Mouse (Mus musculus): ENCODE results near the gene Grm4.

The Grm4 gene

GRCm38 (mm10) chr17:27493389-27493788 lies 27.8 kb downstream of the Grm4 start:
- ATAC-seq (ENCODE audit: low TSS enrichment) = no peak

DNA sequence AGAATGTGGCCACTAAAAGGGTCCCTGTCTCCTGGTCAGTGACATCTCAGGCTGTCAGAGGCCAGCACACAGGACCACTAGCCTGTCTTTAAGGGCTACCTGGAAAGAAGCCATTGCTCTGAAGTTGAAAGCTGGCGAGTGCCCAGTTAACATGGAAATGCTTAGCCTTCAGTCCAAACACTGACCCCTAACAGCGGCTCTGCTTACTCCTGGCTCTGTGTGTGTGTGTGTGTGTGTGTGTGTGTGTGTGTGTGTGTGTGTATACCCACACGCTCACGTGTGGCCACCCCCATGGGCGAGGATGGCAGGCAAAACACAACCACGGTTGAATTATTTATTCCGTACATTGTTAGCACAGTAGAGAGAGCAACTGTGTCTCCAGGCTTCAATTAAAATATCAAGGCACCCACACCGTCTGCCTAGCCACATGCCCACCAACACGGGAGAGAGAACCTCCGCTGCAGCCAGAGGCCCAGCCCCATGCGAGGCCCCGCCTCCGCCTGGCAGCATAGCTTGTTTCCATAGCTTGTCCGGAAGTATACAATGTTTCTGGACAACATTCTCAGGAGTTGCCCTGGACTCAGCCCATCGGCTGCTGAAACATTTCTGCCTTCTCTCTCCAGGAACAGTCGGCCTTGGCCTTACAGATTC lies 32.9 kb downstream of the Grm4 start:
- ATAC-seq (ENCODE audit: low TSS enrichment) = peak; percentile 27; the same call in 1 of the 2 replicates

DNA sequence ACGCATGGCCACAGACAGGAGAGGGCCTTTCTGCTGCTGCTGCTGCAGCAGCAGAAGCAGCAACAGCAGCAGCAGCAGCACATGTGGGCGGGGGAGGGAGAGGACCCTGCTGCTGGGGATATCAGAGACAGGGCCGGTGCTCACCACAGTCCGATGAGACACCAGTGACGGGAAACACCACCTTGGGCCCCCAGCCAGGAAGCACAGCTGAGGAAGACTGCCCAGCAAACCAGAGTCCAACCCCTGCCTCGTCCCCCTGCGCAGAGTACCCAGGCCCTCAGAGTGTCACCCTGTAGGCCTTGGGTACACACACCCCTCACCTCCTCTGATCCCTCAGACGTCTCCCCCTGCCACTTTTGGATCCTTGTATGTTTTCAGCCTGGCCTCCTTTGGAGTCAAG lies 35.3 kb downstream of the Grm4 start:
- no peak for ATAC-seq (ENCODE audit: low TSS enrichment)

- no peak for ATAC-seq (ENCODE audit: low TSS enrichment)
Observed at GRCm38 (mm10) chr17:27483571-27483970, 37.6 kb downstream of the Grm4 start.

DNA sequence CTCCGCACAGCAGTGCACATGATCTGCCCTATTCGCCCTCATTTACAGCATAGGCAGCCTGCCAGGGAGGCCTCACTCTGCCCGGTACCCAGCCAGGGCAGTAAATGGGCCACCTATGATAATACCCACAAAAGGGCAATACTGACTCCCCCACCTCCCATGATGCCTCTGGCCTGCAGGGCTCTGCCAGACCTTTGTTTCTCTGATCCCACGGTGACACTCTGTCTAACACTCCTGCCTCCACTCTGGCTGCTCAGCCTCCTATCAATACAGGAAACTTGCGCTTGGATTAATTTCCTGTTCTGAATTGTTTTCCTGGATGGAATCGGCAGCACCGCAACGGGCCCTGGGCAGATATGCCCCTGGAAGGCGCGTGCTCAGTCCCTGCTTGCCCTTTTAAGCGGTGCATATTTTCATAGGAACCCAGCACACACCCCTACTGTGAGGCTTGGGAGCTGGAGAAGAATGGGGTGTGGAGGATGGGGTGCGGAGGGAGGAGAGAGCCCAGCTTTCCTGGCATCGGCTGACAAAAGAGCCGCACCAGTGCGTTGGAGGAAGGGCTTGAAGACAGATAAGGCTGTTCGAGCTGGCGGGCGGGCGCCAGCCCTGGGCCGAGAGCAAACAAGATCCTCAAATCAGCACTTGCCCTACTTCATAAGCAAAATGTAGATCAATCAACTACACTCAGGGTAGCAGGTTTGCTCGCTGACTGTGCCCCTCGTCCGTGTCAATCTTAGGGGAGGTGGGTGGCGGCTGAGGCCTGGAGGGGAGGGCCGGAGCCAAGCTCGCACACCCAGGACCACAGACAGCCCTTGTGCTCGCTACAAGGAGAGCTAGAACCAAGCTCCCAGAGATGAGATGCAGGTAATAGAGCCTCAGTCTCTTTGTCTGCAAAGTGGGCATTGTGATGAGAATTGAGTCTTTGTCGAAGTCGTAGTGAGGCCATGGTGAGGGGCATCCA lies 40.8 kb downstream of the Grm4 start:
- peak; percentile 57 for ATAC-seq (ENCODE audit: low TSS enrichment)

DNA sequence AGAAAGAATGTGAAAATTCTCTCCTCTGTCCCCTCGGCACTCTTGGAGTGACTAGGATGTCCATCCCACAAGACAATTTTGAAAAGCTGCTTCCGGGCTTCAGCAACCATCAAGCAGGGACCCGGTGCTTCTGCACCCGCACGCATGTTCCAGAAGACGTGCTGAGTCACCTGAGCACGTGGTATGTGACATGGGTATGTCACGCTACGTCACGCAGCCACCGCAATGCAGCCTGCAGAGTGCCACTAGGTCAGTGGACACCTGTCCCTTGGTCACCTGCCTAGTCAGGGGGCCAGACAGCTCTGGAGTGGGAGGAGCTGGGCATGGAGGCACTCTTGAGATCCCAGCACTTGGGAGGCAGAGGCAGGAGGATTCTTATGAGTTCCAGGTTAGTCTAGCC lies 45.6 kb downstream of the Grm4 start:
- ATAC-seq (ENCODE audit: low TSS enrichment) = no peak

GRCm38 (mm10) chr17:27466620-27467019 lies 54.6 kb downstream of the Grm4 start:
- ATAC-seq (ENCODE audit: low TSS enrichment) = no peak

DNA sequence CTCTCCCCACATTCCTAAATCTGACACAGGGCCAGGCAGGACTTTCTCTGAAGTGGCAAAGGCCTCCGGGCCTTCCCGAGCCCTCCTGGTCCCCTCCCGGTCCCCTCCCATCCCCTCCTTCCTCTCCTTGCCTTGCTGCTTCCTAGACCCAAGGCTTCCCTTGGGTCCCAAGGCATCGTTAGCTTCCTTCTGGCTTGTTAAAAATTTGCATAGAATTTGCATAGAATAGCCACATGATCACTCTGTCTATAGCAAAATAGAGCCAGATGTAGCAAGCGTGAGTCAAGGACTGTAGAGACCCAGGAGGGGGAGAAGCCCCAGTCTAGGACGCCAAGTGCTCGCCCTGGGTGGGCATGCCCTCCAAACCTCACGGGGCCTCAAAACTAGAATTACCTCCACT lies 55.3 kb downstream of the Grm4 start:
- no peak; the same call in 1 of the 2 replicates for ATAC-seq (ENCODE audit: low TSS enrichment)

- ATAC-seq (ENCODE audit: low TSS enrichment) = no peak
Observed at GRCm38 (mm10) chr17:27464327-27464962, 56.8 kb downstream of the Grm4 start.

GRCm38 (mm10) chr17:27459979-27460378 lies 61.2 kb downstream of the Grm4 start:
- ATAC-seq (ENCODE audit: low TSS enrichment) = no peak

GRCm38 (mm10) chr17:27459241-27459640 lies 62.0 kb downstream of the Grm4 start:
- no peak for ATAC-seq (ENCODE audit: low TSS enrichment)

DNA sequence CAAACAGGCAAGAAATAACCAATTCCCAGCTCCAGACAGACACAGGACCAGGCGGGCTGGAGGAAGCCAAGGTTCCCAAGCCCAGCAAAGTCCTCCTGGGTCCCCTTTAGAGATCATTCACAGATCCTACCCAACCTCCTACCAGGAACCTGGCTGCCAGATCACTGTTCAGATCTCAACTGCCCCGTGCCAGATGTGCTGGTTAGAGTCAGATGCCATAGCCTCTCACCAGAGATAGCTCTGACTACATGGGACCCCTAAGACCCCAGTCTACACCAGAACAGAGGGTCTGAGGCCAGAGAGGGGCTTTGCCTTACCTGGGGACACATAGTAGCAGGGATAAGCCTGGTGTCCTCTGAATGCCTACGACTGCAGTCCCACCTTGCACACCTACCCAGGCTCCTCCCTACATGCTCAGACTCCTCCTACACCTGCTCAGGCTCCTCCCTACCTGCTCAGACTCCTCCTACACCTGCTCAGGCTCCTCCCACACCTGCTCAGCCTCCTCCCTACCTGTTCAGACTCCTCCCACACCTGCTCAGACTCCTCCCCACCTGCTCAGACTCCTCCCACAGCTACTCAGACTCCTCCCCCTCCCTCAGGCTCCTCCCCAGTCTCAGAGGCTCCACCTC lies 63.2 kb downstream of the Grm4 start:
- ATAC-seq (ENCODE audit: low TSS enrichment) = no peak

DNA sequence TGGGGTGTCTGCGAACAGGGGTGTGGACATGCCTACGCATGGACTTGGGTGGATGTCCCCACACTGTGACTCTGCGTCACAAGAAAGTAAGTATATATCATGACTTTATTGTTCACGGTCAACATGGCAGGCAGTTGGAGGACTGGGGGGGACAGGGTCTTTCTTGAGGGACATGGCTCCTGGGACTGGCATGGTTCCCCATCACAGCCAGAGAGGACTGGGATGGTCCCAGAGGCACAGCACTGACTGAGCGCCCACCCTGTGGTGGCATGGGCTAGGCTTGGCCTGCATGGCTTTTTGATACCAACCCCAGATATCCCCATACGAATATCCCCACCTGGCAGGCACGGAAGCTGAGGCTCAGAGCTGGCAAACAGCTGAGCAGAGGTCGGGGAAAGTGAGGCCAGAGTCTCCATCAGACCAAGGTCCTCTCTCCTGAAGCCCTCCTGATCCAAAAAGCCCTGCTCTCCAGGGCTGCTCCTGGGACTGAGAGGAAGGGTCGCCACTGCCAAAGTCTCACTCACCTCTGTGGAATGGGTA lies 64.1 kb downstream of the Grm4 start:
- no peak for ATAC-seq (ENCODE audit: low TSS enrichment)

- no peak for ATAC-seq (ENCODE audit: low TSS enrichment)
Observed at GRCm38 (mm10) chr17:27456364-27456763, 64.8 kb downstream of the Grm4 start.

GRCm38 (mm10) chr17:27455012-27455784 lies 66.0 kb downstream of the Grm4 start:
- no peak for ATAC-seq (ENCODE audit: low TSS enrichment)

DNA sequence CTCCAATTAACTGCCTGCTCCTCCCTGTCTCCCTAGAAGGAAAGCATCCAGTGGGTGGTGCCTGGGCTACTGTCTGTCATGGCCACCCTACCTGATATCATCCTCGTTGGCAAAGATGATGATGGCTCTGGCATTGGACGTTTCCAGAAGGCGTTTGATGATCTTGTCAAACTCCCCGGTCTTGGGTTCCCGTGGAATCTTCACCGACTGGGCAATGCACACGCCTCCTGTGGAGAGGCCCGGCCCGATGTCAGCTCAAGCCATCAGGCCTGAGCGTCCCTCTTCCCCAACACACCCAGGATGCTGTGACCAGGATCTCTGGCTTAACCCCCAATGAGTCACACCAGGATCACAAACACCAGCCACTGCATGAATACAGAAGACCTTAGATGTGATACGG lies 66.8 kb downstream of the Grm4 start:
- ATAC-seq (ENCODE audit: low TSS enrichment) = no peak

- ATAC-seq (ENCODE audit: low TSS enrichment) = no peak
Observed at GRCm38 (mm10) chr17:27453045-27453444, 68.2 kb downstream of the Grm4 start.

GRCm38 (mm10) chr17:27451787-27452186 lies 69.4 kb downstream of the Grm4 start:
- ATAC-seq (ENCODE audit: low TSS enrichment) = no peak

DNA sequence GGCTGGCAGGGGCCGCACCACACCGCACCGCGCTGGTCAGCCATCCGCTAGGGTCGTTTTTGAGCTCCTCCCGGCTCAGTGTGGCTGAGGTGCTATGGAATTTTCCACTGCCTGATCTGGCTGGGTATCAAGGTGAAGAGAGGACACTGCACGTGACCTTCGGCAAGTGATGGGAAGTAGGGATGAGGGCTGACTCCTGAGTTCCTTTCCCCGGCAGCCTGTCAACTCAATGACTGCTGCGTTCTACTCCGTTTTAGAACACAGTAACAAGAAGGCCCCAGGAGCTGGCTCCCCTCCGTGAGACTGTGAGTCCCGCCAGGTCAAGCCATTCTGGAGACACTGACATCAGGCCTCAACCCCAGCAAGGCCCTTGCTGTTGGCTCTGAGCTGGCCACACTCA lies 70.0 kb downstream of the Grm4 start:
- ATAC-seq (ENCODE audit: low TSS enrichment) = no peak

DNA sequence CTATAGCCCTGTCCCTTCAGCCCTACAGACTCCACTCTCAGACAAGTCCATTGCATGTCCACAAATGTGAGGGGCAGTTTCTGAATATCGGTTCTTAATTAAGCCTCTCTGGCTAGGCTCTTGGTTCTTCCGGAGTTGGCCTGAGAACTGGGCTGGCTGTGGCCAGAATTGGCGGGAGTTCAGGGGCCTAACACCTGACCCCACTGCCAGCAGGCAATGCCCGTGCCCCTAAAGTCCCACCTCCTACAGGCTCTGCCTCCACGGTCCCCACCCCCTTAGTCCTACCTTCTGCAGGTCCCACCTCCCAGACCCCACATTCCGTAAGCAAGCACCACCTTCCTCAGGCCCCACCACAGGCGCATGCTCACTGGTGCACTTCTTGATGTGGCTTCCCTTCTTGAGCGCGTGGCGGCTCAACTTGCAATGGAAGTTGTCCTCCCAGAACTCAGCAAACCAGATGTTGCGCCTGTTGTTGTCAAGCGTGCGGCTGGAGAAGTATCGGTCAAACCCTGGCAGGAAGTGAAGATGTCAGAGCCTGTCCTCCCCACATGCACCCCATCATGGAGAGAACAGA lies 71.4 kb downstream of the Grm4 start:
- no peak for ATAC-seq (ENCODE audit: low TSS enrichment)

DNA sequence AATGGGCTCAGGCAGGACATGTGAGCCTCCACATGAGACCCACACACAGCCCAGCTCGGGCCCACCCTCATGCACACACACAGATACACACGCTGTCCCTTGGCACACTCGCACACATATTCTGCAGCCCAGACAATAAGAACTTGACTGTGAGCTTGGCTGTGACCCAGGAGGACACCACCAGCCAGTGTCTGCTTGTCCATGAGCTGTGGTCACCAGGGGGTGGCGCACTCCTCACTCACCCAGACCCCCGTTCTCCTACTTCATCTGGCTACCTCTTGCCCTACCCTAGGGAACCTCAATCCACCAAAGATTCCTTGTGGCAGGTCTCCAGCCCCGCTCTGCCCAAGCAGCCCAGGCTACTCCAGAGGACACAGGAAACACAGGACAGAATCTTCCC lies 72.5 kb downstream of the Grm4 start:
- no peak for ATAC-seq (ENCODE audit: low TSS enrichment)

All from frontal cortex, adult (tissue).